Mouse (Mus musculus): ENCODE measurements at regions not wholly inside any gene's neighbourhood (a gene's known extent, or its start where the extent isn't known, plus 50 kb on each side); places are given as distances from the start of the nearest gene placed in this dataset.
"Not testable (repeated sequence)": the region's sequence is repeated elsewhere in the genome, so short reads cannot be mapped to it uniquely, and the experiment has no call there.

GRCm38 (mm10) chr19:59516957-59517356 is 58.8 kb downstream of the Emx2 start:
- no peak overlapping the region for H3K4me3 ChIP-seq (ENCODE audit: low read depth, low read length)
- DNase-seq (ENCODE audit: low spot score) (no peak), ATAC-seq (replicated peaks; ENCODE audit: low FRiP score) (no peak)
- no peaks in the 10 kb centered on the region for H3K9me3 ChIP-seq (ENCODE audit: control insufficient read depth, low read length)
- WGBS = 74% methylated on average over 4 of the region's 4 CpGs
- H3K4me1 ChIP-seq (replicated peaks; ENCODE audit: control insufficient read depth, insufficient read depth, low read length) = 0 out of 2 replicates have a peak, but pooled peaks cover 2% of the 10 kb centered on the region
- H3K4me2 ChIP-seq (ENCODE audit: low read depth, low read length, severe bottlenecking) = no peak overlapping the region
- no peak overlapping the region for H3K9ac ChIP-seq (ENCODE audit: low read length)
- no peak overlapping the region for H3K27ac ChIP-seq (ENCODE audit: low read depth, low read length)
- no peaks in the 10 kb centered on the region for H3K36me3 ChIP-seq (ENCODE audit: control insufficient read depth, insufficient read depth, low read length)
- no peaks in the 10 kb centered on the region for H3K27me3 ChIP-seq (ENCODE audit: control insufficient read depth, insufficient read depth, low read length)

- Histone ChIP-seq H3K27me3 (ENCODE audit: control insufficient read depth, insufficient read depth, low read length) (no peaks in the 10 kb centered on the region), H3K4me1 (replicated peaks; ENCODE audit: control insufficient read depth, insufficient read depth, low read length) (0 out of 2 replicates have a peak, but pooled peaks cover 2% of the 10 kb centered on the region), H3K9ac (ENCODE audit: low read length) (no peak overlapping the region), H3K27ac (ENCODE audit: low read depth, low read length) (no peak overlapping the region), H3K4me2 (ENCODE audit: low read depth, low read length, severe bottlenecking) (no peak overlapping the region), H3K4me3 (ENCODE audit: low read depth, low read length) (no peak overlapping the region), H3K9me3 (ENCODE audit: control insufficient read depth, low read length) (no peaks in the 10 kb centered on the region), H3K36me3 (ENCODE audit: control insufficient read depth, insufficient read depth, low read length) (no peaks in the 10 kb centered on the region)
- ATAC-seq (replicated peaks; ENCODE audit: low FRiP score) (no peak), DNase-seq (ENCODE audit: low spot score) (no peak)
- 84% methylated on average over 3 of the region's 3 CpGs for WGBS
Measured at GRCm38 (mm10) chr19:59519156-59519555, 61.0 kb downstream of the Emx2 start.

- Histone ChIP-seq H3K27me3 (ENCODE audit: control insufficient read depth, insufficient read depth, low read length) (no peaks in the 10 kb centered on the region), H3K9me3 (ENCODE audit: control insufficient read depth, low read length) (no peaks in the 10 kb centered on the region), H3K27ac (ENCODE audit: low read depth, low read length) (no peak overlapping the region), H3K9ac (ENCODE audit: low read length) (no peak overlapping the region), H3K36me3 (ENCODE audit: control insufficient read depth, insufficient read depth, low read length) (no peaks in the 10 kb centered on the region), H3K4me3 (ENCODE audit: low read depth, low read length) (no peak overlapping the region), H3K4me1 (replicated peaks; ENCODE audit: control insufficient read depth, insufficient read depth, low read length) (0 out of 2 replicates have a peak, but pooled peaks cover 1% of the 10 kb centered on the region), H3K4me2 (ENCODE audit: low read depth, low read length, severe bottlenecking) (no peak overlapping the region)
- ATAC-seq (replicated peaks; ENCODE audit: low FRiP score) (no peak), DNase-seq (ENCODE audit: low spot score) (no peak)
- 84% methylated on average over 11 of the region's 11 CpGs for WGBS
Measured at GRCm38 (mm10) chr19:59522176-59522575, 64.0 kb downstream of the Emx2 start.

GRCm38 (mm10) chr19:59523356-59523755 is 65.2 kb downstream of the Emx2 start:
- H3K4me3 ChIP-seq (ENCODE audit: low read depth, low read length) = no peak overlapping the region
- no peaks in the 10 kb centered on the region for H3K27me3 ChIP-seq (ENCODE audit: control insufficient read depth, insufficient read depth, low read length)
- no peak overlapping the region for H3K4me2 ChIP-seq (ENCODE audit: low read depth, low read length, severe bottlenecking)
- DNase-seq (ENCODE audit: low spot score) = no peak
- H3K4me1 ChIP-seq (replicated peaks; ENCODE audit: control insufficient read depth, insufficient read depth, low read length) = no peaks in the 10 kb centered on the region
- no peaks in the 10 kb centered on the region for H3K9me3 ChIP-seq (ENCODE audit: control insufficient read depth, low read length)
- H3K36me3 ChIP-seq (ENCODE audit: control insufficient read depth, insufficient read depth, low read length) = no peaks in the 10 kb centered on the region
- WGBS = 70% methylated on average over 10 of the region's 10 CpGs
- H3K9ac ChIP-seq (ENCODE audit: low read length) = no peak overlapping the region
- no peak overlapping the region for H3K27ac ChIP-seq (ENCODE audit: low read depth, low read length)
- ATAC-seq (replicated peaks; ENCODE audit: low FRiP score) = no peak

GRCm38 (mm10) chr19:59564101-59564500 is 105.9 kb downstream of the Emx2 start:
- DNase-seq (ENCODE audit: low spot score) = no peak
- H3K4me1 ChIP-seq (replicated peaks; ENCODE audit: control insufficient read depth, insufficient read depth, low read length) = no peaks in the 10 kb centered on the region
- no peak overlapping the region for H3K27ac ChIP-seq (ENCODE audit: low read depth, low read length)
- H3K9ac ChIP-seq (ENCODE audit: low read length) = no peak overlapping the region
- H3K4me2 ChIP-seq (ENCODE audit: low read depth, low read length, severe bottlenecking) = no peak overlapping the region
- ATAC-seq (replicated peaks; ENCODE audit: low FRiP score) = no peak
- H3K36me3 ChIP-seq (ENCODE audit: control insufficient read depth, insufficient read depth, low read length) = no peaks in the 10 kb centered on the region
- H3K4me3 ChIP-seq (ENCODE audit: low read depth, low read length) = no peak overlapping the region
- 81% methylated on average over 4 of the region's 4 CpGs for WGBS
- H3K9me3 ChIP-seq (ENCODE audit: control insufficient read depth, low read length) = no peaks in the 10 kb centered on the region
- H3K27me3 ChIP-seq (ENCODE audit: control insufficient read depth, insufficient read depth, low read length) = no peaks in the 10 kb centered on the region

GRCm38 (mm10) chr19:59568907-59569306 is 110.7 kb downstream of the Emx2 start:
- no peaks in the 10 kb centered on the region for H3K9me3 ChIP-seq (ENCODE audit: control insufficient read depth, low read length)
- DNase-seq (ENCODE audit: low spot score) (no peak), ATAC-seq (replicated peaks; ENCODE audit: low FRiP score) (no peak)

GRCm38 (mm10) chr19:59569590-59569989 is 111.4 kb downstream of the Emx2 start:
- not testable (repeated sequence) for H3K4me3 ChIP-seq (ENCODE audit: low read depth, low read length); H3K9ac ChIP-seq (ENCODE audit: low read length); DNase-seq (ENCODE audit: low spot score); ATAC-seq (replicated peaks; ENCODE audit: low FRiP score); H3K4me2 ChIP-seq (ENCODE audit: low read depth, low read length, severe bottlenecking); H3K4me1 ChIP-seq (replicated peaks; ENCODE audit: control insufficient read depth, insufficient read depth, low read length); H3K9me3 ChIP-seq (ENCODE audit: control insufficient read depth, low read length); H3K27me3 ChIP-seq (ENCODE audit: control insufficient read depth, insufficient read depth, low read length); H3K27ac ChIP-seq (ENCODE audit: low read depth, low read length); H3K36me3 ChIP-seq (ENCODE audit: control insufficient read depth, insufficient read depth, low read length)
- WGBS = 95% methylated on average over 2 of the region's 2 CpGs

More at GRCm38 (mm10) chr19:59568907-59569306, 110.7 kb downstream of the Emx2 start:
- Histone ChIP-seq H3K4me3 (ENCODE audit: low read depth, low read length) (no peak overlapping the region), H3K27me3 (ENCODE audit: control insufficient read depth, insufficient read depth, low read length) (no peaks in the 10 kb centered on the region), H3K4me2 (ENCODE audit: low read depth, low read length, severe bottlenecking) (no peak overlapping the region), H3K4me1 (replicated peaks; ENCODE audit: control insufficient read depth, insufficient read depth, low read length) (no peaks in the 10 kb centered on the region), H3K9ac (ENCODE audit: low read length) (no peak overlapping the region), H3K36me3 (ENCODE audit: control insufficient read depth, insufficient read depth, low read length) (no peaks in the 10 kb centered on the region), H3K27ac (ENCODE audit: low read depth, low read length) (no peak overlapping the region)

- Histone ChIP-seq H3K4me2 (ENCODE audit: low read depth, low read length, severe bottlenecking) (no peak overlapping the region), H3K27me3 (ENCODE audit: control insufficient read depth, insufficient read depth, low read length) (no peaks in the 10 kb centered on the region), H3K4me1 (replicated peaks; ENCODE audit: control insufficient read depth, insufficient read depth, low read length) (no peaks in the 10 kb centered on the region), H3K27ac (ENCODE audit: low read depth, low read length) (no peak overlapping the region), H3K9ac (ENCODE audit: low read length) (no peak overlapping the region), H3K4me3 (ENCODE audit: low read depth, low read length) (no peak overlapping the region), H3K9me3 (ENCODE audit: control insufficient read depth, low read length) (no peaks in the 10 kb centered on the region), H3K36me3 (ENCODE audit: control insufficient read depth, insufficient read depth, low read length) (no peaks in the 10 kb centered on the region)
- 79% methylated on average over 3 of the region's 3 CpGs for WGBS
- no peak for DNase-seq (ENCODE audit: low spot score)
- no peak for ATAC-seq (replicated peaks; ENCODE audit: low FRiP score)
Measured at GRCm38 (mm10) chr19:59574346-59574745, 116.2 kb downstream of the Emx2 start.

- Histone ChIP-seq H3K4me2 (ENCODE audit: low read depth, low read length, severe bottlenecking) (no peak overlapping the region), H3K4me3 (ENCODE audit: low read depth, low read length) (no peak overlapping the region), H3K36me3 (ENCODE audit: control insufficient read depth, insufficient read depth, low read length) (no peaks in the 10 kb centered on the region), H3K9ac (ENCODE audit: low read length) (no peak overlapping the region), H3K9me3 (ENCODE audit: control insufficient read depth, low read length) (no peaks in the 10 kb centered on the region), H3K27ac (ENCODE audit: low read depth, low read length) (no peak overlapping the region), H3K27me3 (ENCODE audit: control insufficient read depth, insufficient read depth, low read length) (no peaks in the 10 kb centered on the region), H3K4me1 (replicated peaks; ENCODE audit: control insufficient read depth, insufficient read depth, low read length) (no peaks in the 10 kb centered on the region)
- no peak for ATAC-seq (replicated peaks; ENCODE audit: low FRiP score)
- DNase-seq (ENCODE audit: low spot score) = no peak
- 71% methylated on average over 9 of the region's 9 CpGs for WGBS
Measured at GRCm38 (mm10) chr19:59577886-59578285, 119.7 kb downstream of the Emx2 start.

Measured in forebrain, embryonic 11.5 days (tissue).